8 mouse cellular contexts compared by ENCODE assay signal in the genomic region with DNA sequence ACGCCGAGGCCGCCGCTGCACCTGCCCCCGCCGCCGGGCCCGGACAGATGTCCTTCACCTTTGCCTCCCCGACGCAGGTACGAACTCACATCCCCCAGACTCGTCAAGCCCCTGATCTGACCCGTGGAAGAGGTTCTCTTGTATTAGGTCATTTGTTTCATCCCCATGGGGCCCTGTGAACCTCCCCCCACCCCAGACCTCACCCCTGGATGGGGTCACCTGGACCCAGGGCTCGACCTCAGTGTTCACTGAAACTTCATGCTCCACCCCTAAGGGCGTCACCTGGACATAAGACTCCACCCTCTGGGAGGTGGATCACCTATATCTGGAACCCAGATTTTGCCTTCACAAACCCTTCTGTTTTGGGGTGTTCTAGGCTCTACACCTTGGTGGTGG. TPM values are rescaled to one million over a fixed set of nuclear protein-coding genes. Genes with fewer than 3 reads are reported as not detected.
DNase-seq lines count a peak whose midpoint lies in the region; ATAC-seq and TF ChIP-seq lines count a peak whose summit lies in the region.

No protein-coding gene starts in this region.

- H3K36me3 ChIP-seq in erythroblast, embryonic 14.5 days (ENCODE audit: control insufficient read depth), result peaks cover 46% of the 10 kb centered on the region
- peaks cover 15% of the 10 kb centered on the region for H3K36me3 ChIP-seq in midbrain, postnatal 0 days (ENCODE audit: insufficient read depth, low read length)

- no peaks in the 10 kb centered on the region; the same call in 1 of the 2 replicates for H3K9me3 ChIP-seq in erythroblast, embryonic 14.5 days (ENCODE audit: control insufficient read depth, low read length)
- no peaks in the 10 kb centered on the region for H3K9me3 ChIP-seq in midbrain, postnatal 0 days (ENCODE audit: low read length)

- no peak for TF ChIP-seq CTCF in left cerebral cortex, adult 2 months (IDR thresholded peaks at IDR 0.05)
- TF ChIP-seq CTCF in midbrain, postnatal 0 days (IDR thresholded peaks at IDR 0.05), result no peak

- ATAC-seq in midbrain, postnatal 0 days (ENCODE audit: low FRiP score), result no peak
- ATAC-seq in megakaryocyte-erythroid progenitor cell, adult 5-6 weeks (replicated peaks; ENCODE audit: low FRiP score, low TSS enrichment, poor library complexity, severe bottlenecking), result no peak

- H3K27ac ChIP-seq in left cerebral cortex, adult 2 months, result peak overlapping the region; percentile 96
- H3K27ac ChIP-seq in midbrain, postnatal 0 days (ENCODE audit: low read depth, low read length), result peak overlapping the region; percentile 89

- intact Hi-C loops in left cerebral cortex, adult 2 months (cut with DNase I), result no loop called here
- intact Hi-C loops in left cerebral cortex, postnatal 25 days (cut with DNase I), result loop anchor here (1.0 kb wide), 1 partner anchor 23 kb away; a partner anchor contains a TSS

- 0% methylated on average over 15 of the region's 15 CpGs for WGBS in midbrain, postnatal 0 days

- H3K27me3 ChIP-seq in erythroblast, embryonic 14.5 days (ENCODE audit: control insufficient read depth), result peaks cover 28% of the 10 kb centered on the region
- no peaks in the 10 kb centered on the region for H3K27me3 ChIP-seq in midbrain, postnatal 0 days (ENCODE audit: insufficient read depth, low read length)

- no peak for DNase-seq in left cerebral cortex, adult 2 months (ENCODE audit: extremely low spot score in 1 of 2, low spot score in 2 of 2)
- DNase-seq in left cerebral cortex, postnatal 25 days (ENCODE audit: low spot score in 2 of 2), result no peak
- DNase-seq in kidney, postnatal 14 days, result peak; percentile 73
- no peak for DNase-seq in midbrain, postnatal 0 days (ENCODE audit: low spot score)
- no peak for DNase-seq in B cell, adult 2 months
- DNase-seq in spleen, postnatal 14 days (ENCODE audit: low spot score in 2 of 2), result no peak

- H3K4me2 ChIP-seq in midbrain, postnatal 0 days (ENCODE audit: low read depth, low read length, poor library complexity, severe bottlenecking), result peak overlapping the region; percentile 85

- peaks cover 98% of the 10 kb centered on the region for H3K4me1 ChIP-seq in erythroblast, embryonic 14.5 days (ENCODE audit: control insufficient read depth)
- peaks cover 5% of the 10 kb centered on the region; the same call in 1 of the 2 replicates for H3K4me1 ChIP-seq in midbrain, postnatal 0 days (ENCODE audit: insufficient read depth, low read length)

- peak overlapping the region; percentile 88 for H3K9ac ChIP-seq in midbrain, postnatal 0 days (replicated peaks; ENCODE audit: low read length, poor library complexity, severe bottlenecking)

- peak overlapping the region; percentile 68 for H3K4me3 ChIP-seq in left cerebral cortex, adult 2 months
- peak overlapping the region; percentile 86 for H3K4me3 ChIP-seq in erythroblast, embryonic 14.5 days (replicated peaks)
- H3K4me3 ChIP-seq in midbrain, postnatal 0 days (ENCODE audit: low read depth, low read length), result peak overlapping the region; percentile 72

RNA-seq across cellular contexts. Expression of a gene that starts 1.9 kb away (rescaled TPM):
- total RNA-seq in left cerebral cortex, adult 2 months (2021), result 100 to 1,000 TPM; 431 to 456 TPM
- 100 to 1,000 TPM; 487 TPM for total RNA-seq in left cerebral cortex, postnatal 25 days (2021)
- polyA plus RNA-seq in erythroblast, embryonic 14.5 days (2012), result 0.15 and 0.52 TPM in 2 replicates
- 273 and 276 TPM in 2 replicates for total RNA-seq in midbrain, postnatal 0 days (2014; rRNA removed)
- 120 and 121 TPM in 2 replicates for polyA plus RNA-seq in midbrain, postnatal 0 days (2015; fragmentation: Nextera tagmentation; extraction: Ambion mirVana)
- 5.2 and 10.5 TPM in 2 replicates for total RNA-seq in megakaryocyte-erythroid progenitor cell, adult 5-6 weeks (2014; fragmentation: Nextera tagmentation)
- 3.7 TPM in 1 of 2 replicates, not detected in the other for total RNA-seq in megakaryocyte-erythroid progenitor cell, adult 5-6 weeks (2017)

RNA-seq across cellular contexts. Expression of a gene that starts 4.1 kb away (rescaled TPM):
- 100 to 1,000 TPM; 356 to 366 TPM for total RNA-seq in left cerebral cortex, adult 2 months (2021)
- total RNA-seq in left cerebral cortex, postnatal 25 days (2021), result 100 to 1,000 TPM; 372 to 381 TPM
- 139 and 144 TPM in 2 replicates for polyA plus RNA-seq in erythroblast, embryonic 14.5 days (2012)
- total RNA-seq in midbrain, postnatal 0 days (2014; rRNA removed), result 231 and 259 TPM in 2 replicates
- polyA plus RNA-seq in midbrain, postnatal 0 days (2015; fragmentation: Nextera tagmentation; extraction: Ambion mirVana), result 607 and 661 TPM in 2 replicates
- 282 and 325 TPM in 2 replicates for total RNA-seq in megakaryocyte-erythroid progenitor cell, adult 5-6 weeks (2014; fragmentation: Nextera tagmentation)
- 29.3 and 49.3 TPM in 2 replicates for total RNA-seq in megakaryocyte-erythroid progenitor cell, adult 5-6 weeks (2017)

RNA-seq across cellular contexts. Expression of a gene that starts 5.5 kb away (rescaled TPM):
- total RNA-seq in left cerebral cortex, adult 2 months (2021), result 100 to 1,000 TPM in 1 of 2 experiments, 10 to 100 TPM in 1; 80.7 to 127 TPM
- 10 to 100 TPM; 74.3 to 98.7 TPM for total RNA-seq in left cerebral cortex, postnatal 25 days (2021)
- 7.0 and 9.3 TPM in 2 replicates for polyA plus RNA-seq in erythroblast, embryonic 14.5 days (2012)
- total RNA-seq in midbrain, postnatal 0 days (2014; rRNA removed), result 114 and 143 TPM in 2 replicates
- 16.3 and 17.2 TPM in 2 replicates for polyA plus RNA-seq in midbrain, postnatal 0 days (2015; fragmentation: Nextera tagmentation; extraction: Ambion mirVana)
- total RNA-seq in megakaryocyte-erythroid progenitor cell, adult 5-6 weeks (2014; fragmentation: Nextera tagmentation), result 30.9 and 34.0 TPM in 2 replicates
- 9.4 and 10.5 TPM in 2 replicates for total RNA-seq in megakaryocyte-erythroid progenitor cell, adult 5-6 weeks (2017)

RNA-seq across cellular contexts. Expression of a gene that starts 23.3 kb away (rescaled TPM):
- total RNA-seq in left cerebral cortex, adult 2 months (2021), result 10 to 100 TPM; 75.8 to 93.0 TPM
- 10 to 100 TPM; 77.3 to 90.1 TPM for total RNA-seq in left cerebral cortex, postnatal 25 days (2021)
- 3.9 and 4.3 TPM in 2 replicates for polyA plus RNA-seq in erythroblast, embryonic 14.5 days (2012)
- 315 and 337 TPM in 2 replicates for total RNA-seq in midbrain, postnatal 0 days (2014; rRNA removed)
- polyA plus RNA-seq in midbrain, postnatal 0 days (2015; fragmentation: Nextera tagmentation; extraction: Ambion mirVana), result 760 and 829 TPM in 2 replicates
- total RNA-seq in megakaryocyte-erythroid progenitor cell, adult 5-6 weeks (2014; fragmentation: Nextera tagmentation), result 31.5 and 44.0 TPM in 2 replicates
- 30.8 and 73.1 TPM in 2 replicates for total RNA-seq in megakaryocyte-erythroid progenitor cell, adult 5-6 weeks (2017)

RNA-seq across cellular contexts. Expression of a gene that starts 26.9 kb away (rescaled TPM):
- total RNA-seq in left cerebral cortex, adult 2 months (2021), result 100 to 1,000 TPM; 102 to 106 TPM
- total RNA-seq in left cerebral cortex, postnatal 25 days (2021), result 10 to 100 TPM; 92.1 to 95.0 TPM
- polyA plus RNA-seq in erythroblast, embryonic 14.5 days (2012), result 69.2 and 71.6 TPM in 2 replicates
- 84.0 and 97.3 TPM in 2 replicates for total RNA-seq in midbrain, postnatal 0 days (2014; rRNA removed)
- polyA plus RNA-seq in midbrain, postnatal 0 days (2015; fragmentation: Nextera tagmentation; extraction: Ambion mirVana), result 12.3 and 12.4 TPM in 2 replicates
- total RNA-seq in megakaryocyte-erythroid progenitor cell, adult 5-6 weeks (2014; fragmentation: Nextera tagmentation), result 152 and 213 TPM in 2 replicates
- total RNA-seq in megakaryocyte-erythroid progenitor cell, adult 5-6 weeks (2017), result 116 and 174 TPM in 2 replicates

Comparison
In these comparisons a context has a peak if more than half of its experiments do, and no peak if none do; other contexts are left out.
1. RNA of a gene that starts 1.9 kb away (total RNA-seq): 487 TPM in left cerebral cortex, postnatal 25 days, 431 to 456 TPM in left cerebral cortex, adult 2 months and 273 to 276 TPM in midbrain, postnatal 0 days; 3.7 to 10.5 TPM in megakaryocyte-erythroid progenitor cell, adult 5-6 weeks; every median in the first group is over 10 times any median in the second.
2. Peak in every context shown above with its lines, with median percentiles within 50 percentile points of each other: H3K4me3 ChIP-seq.